Mouse (Mus musculus): Measurements from ENCODE around the gene Aars.
"Not testable (repeated sequence)": the region's sequence is repeated elsewhere in the genome, so short reads cannot be mapped to it uniquely, and the experiment has no call there.

Aars gene

GRCm38 (mm10) chr8:111053827-111054518, 21.0 kb downstream of the Aars start:
- in situ Hi-C loops (cut with MboI, MseI) = no loop called here

- in situ Hi-C loops (cut with MboI, MseI) = loop anchor here in 1 of 2 experiments (5.0 kb wide), 1 partner anchor 37 kb away; the partner anchor contains the start of genes Clec18a and Pdpr
These were observed 22.2 kb downstream of the Aars start for GRCm38 (mm10) chr8:111055031-111055634.

- in situ Hi-C loops (cut with MboI, MseI) = loop anchor here in 1 of 2 experiments (5.0 kb wide), 1 partner anchor 37 kb away; the partner anchor contains the start of genes Clec18a and Pdpr
These were observed 22.7 kb downstream of the Aars start for GRCm38 (mm10) chr8:111055661-111056060.

- in situ Hi-C loops (cut with MboI, MseI) = loop anchor here in 1 of 2 experiments (5.0 kb wide), 1 partner anchor 36 kb away; the partner anchor contains the start of genes Clec18a and Pdpr
These were observed 23.3 kb downstream of the Aars start, which contains the start of gene Exosc6 for GRCm38 (mm10) chr8:111056158-111056663. Exosc6 (plus strand) TSS chr8:111056339.

- in situ Hi-C loops (cut with MboI, MseI) = loop anchor here in 1 of 2 experiments (5.0 kb wide), 1 partner anchor 36 kb away; the partner anchor contains the start of genes Clec18a and Pdpr
These were observed 23.8 kb downstream of the Aars start for GRCm38 (mm10) chr8:111056691-111057293.

- in situ Hi-C loops (cut with MboI, MseI) = loop anchor here in 1 of 2 experiments (5.0 kb wide), 1 partner anchor 33 kb away; the partner anchor contains the start of genes Clec18a and Pdpr
These were observed 26.1 kb downstream of the Aars start for GRCm38 (mm10) chr8:111058946-111059572.

GRCm38 (mm10) chr8:111061688-111062071, 28.7 kb downstream of the Aars start:
- in situ Hi-C loops (cut with MboI, MseI) = no loop called here

- in situ Hi-C loops (cut with MboI, MseI) = no loop called here
These were observed 29.3 kb downstream of the Aars start for GRCm38 (mm10) chr8:111062072-111062757.

GRCm38 (mm10) chr8:111062893-111063292, 29.9 kb downstream of the Aars start:
- in situ Hi-C loops (cut with MboI, MseI) = no loop called here

- in situ Hi-C loops (cut with MboI, MseI) = no loop called here
These were observed 33.4 kb downstream of the Aars start for GRCm38 (mm10) chr8:111066308-111066707.

- in situ Hi-C loops (cut with MboI, MseI) = no loop called here
These were observed 34.5 kb downstream of the Aars start for GRCm38 (mm10) chr8:111067439-111067838.

- in situ Hi-C loops (cut with MboI, MseI) = not testable (repeated sequence)
These were observed 35.7 kb downstream of the Aars start for GRCm38 (mm10) chr8:111068660-111069059.

- in situ Hi-C loops (cut with MboI, MseI) = loop anchor here in 1 of 2 experiments (10.0 kb wide), 1 partner anchor 611 kb away; no protein-coding TSS in a partner anchor
These were observed 43.0 kb downstream of the Aars start for GRCm38 (mm10) chr8:111075926-111076325.

- in situ Hi-C loops (cut with MboI, MseI) = loop anchor here in 1 of 2 experiments (10.0 kb wide), 1 partner anchor 615 kb away; no protein-coding TSS in a partner anchor
These were observed 46.5 kb downstream of the Aars start for GRCm38 (mm10) chr8:111079461-111079860.

GRCm38 (mm10) chr8:111079861-111080271, 46.9 kb downstream of the Aars start:
- in situ Hi-C loops (cut with MboI, MseI) = loop anchor here in 1 of 2 experiments (5.0 to 10.0 kb wide), 2 partner anchors 67 to 615 kb away; no protein-coding TSS in a partner anchor

GRCm38 (mm10) chr8:111081580-111082258, 48.8 kb downstream of the Aars start:
- in situ Hi-C loops (cut with MboI, MseI) = loop anchor here in 1 of 2 experiments (5.0 kb wide), 1 partner anchor 66 kb away; no protein-coding TSS in a partner anchor

- in situ Hi-C loops (cut with MboI, MseI) = loop anchor here in 1 of 2 experiments (5.0 kb wide), 1 partner anchor 63 kb away; no protein-coding TSS in a partner anchor
These were observed 51.0 kb downstream of the Aars start for GRCm38 (mm10) chr8:111083936-111084335.

- in situ Hi-C loops (cut with MboI, MseI) = loop anchor here in 1 of 2 experiments (5.0 kb wide), 1 partner anchor 33 kb away; the partner anchor contains the start of gene Exosc6
These were observed 57.2 kb downstream of the Aars start for GRCm38 (mm10) chr8:111090126-111090525.

- in situ Hi-C loops (cut with MboI, MseI) = loop anchor here in 1 of 2 experiments (5.0 kb wide), 1 partner anchor 34 kb away; the partner anchor contains the start of gene Exosc6
These were observed 58.8 kb downstream of the Aars start for GRCm38 (mm10) chr8:111091706-111092105.
